Mouse (Mus musculus) stomach, postnatal 0 days (tissue): ENCODE measurements at regions not wholly inside any gene's neighbourhood (a gene's known extent, or its start where the extent isn't known, plus 50 kb on each side); places are given as distances from the start of the nearest gene placed in this dataset.

Experiments used
- CTCF ChIP-seq: IDR thresholded peaks from 2 replicates; pipeline ENCODE4 v1.5.1; 2016; ENCODE audit warnings: antibody characterized with exemption, low read depth, mild to moderate bottlenecking, moderate library complexity
- EP300 ChIP-seq: optimal IDR thresholded peaks from 2 replicates; pipeline ENCODE3; 2016; ENCODE audit warnings: antibody characterized with exemption

DNA sequence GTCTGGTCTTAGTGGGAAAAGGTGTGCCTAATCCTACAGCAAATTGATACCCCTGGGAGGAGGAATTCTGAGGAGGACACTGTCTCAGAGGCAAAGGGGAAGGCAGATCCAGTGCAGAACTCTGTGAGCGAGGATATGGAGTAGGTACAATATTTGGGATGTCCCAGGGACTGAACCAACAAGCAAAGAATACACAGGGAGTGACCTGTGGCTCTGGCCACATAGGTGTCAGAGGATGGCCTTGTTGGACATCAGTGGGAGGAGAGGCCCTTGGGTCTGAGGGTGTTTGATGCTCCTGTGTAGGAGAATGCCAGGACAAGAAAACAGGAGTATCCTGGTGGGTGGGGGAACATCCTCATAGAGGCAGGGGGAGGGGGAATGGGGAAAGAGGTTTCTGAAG lies 1079.0 kb downstream of the Cdh8 start:
- TF ChIP-seq CTCF (no peak), EP300 (no peak)
